Mouse (Mus musculus) neural tube, embryonic 10.5 days (tissue): Measurements from ENCODE around the gene Lcn12.
A peak's percentile ranks its signal among the peaks of the same experiment; 100 is the strongest.

Source experiments
- DNase-seq: peaks from one replicate; pipeline ENCODE4 v3.0.0-alpha.2; 2017; ENCODE audit warnings: low spot score; ENCODE audit errors: extremely low spot score

The Lcn12 gene

DNA sequence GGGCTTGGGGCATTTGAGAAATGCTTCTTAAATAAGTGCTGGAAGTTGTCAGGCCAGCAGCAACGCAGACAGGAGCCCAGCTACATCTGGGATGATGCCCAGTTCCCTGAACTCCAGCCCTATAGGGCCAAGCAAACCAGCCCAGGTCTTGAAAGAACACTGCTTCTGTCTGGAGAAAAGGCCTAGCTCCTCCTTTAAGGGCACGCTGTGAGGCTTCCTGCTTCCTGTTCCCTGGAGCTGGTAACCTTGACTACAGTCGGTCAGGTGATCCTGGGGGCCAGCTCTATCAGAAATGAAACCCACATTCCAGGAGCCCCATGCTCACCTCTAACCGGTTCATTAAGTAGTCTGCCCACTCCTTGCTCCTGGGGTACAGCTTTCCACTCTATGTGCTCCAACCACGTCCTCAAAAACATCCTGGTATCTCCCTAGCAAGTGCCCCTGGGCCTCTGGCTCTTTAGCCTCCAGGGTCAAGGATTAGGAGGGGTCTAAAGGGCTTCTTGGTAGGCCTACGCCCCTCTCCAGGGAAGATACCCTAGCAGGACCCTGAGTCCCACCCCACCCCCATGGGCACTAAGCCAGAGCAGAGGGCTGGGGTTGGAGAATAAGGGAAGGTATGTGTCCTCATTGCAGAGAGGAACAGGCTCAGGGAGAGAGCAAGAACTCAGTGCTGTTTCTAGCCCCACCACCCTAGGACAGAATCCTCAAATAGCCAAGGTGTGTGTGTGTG, 4.3 kb upstream of the Lcn12 start:
- no peak for DNase-seq

DNA sequence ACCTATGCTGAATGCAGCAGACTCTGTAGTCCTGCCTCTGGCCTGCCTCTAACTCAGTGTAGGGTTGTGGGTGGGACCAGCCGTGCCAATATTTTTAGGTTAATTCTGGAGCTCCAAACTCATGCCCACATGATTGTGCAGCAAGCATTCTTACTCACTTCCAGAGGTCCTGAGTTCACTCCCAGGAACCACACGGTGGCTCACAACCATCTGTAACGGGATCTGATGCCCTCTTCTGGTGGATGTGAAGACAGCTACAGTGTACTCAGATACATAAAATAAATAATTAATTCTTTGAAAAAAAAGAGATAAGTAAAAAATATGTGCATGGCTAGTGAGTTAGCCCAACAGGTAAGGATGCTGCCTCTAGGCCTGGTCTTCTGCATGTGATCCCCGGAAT, 2.8 kb upstream of the Lcn12 start:
- DNase-seq = no peak

DNA sequence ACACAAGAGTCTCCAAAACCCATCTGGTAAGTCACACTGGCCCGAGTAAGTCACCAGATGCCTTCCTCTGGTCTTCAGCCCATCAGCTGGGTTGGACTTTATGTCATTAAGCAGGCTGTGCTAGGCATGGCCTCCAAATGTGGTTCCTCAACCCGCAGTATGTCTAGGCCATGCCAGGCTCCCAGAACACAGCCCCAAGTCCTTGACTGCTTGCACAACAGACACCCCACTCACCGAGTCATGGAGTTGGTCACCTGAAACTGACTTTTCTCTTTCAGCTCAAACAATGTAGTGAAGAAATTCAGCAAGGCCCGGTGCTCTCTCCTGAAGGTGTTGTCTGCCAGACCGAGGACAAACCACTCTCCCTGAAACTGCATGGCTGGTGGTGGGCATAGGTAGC, 723 bp downstream of the Lcn12 start:
- no peak for DNase-seq

DNA sequence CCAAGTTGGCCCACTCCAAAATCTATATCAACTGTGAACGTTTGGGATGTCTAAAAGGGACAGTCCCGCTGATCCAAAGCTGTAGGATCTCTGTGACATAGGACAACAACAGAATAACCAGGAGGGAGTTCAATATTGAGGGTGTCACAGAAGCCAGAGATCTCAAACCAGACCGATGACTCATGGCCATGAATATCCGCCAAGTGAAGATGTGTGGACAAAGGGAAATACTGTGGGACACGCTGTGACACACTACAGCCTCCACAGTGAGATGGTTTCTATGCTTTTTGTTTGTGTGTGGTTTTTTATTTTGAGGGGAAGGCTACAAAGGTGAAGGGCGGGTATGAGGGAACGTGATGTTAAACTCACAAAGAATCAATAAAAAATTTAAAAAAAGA, 5.0 kb downstream of the Lcn12 start:
- DNase-seq = no peak

DNA sequence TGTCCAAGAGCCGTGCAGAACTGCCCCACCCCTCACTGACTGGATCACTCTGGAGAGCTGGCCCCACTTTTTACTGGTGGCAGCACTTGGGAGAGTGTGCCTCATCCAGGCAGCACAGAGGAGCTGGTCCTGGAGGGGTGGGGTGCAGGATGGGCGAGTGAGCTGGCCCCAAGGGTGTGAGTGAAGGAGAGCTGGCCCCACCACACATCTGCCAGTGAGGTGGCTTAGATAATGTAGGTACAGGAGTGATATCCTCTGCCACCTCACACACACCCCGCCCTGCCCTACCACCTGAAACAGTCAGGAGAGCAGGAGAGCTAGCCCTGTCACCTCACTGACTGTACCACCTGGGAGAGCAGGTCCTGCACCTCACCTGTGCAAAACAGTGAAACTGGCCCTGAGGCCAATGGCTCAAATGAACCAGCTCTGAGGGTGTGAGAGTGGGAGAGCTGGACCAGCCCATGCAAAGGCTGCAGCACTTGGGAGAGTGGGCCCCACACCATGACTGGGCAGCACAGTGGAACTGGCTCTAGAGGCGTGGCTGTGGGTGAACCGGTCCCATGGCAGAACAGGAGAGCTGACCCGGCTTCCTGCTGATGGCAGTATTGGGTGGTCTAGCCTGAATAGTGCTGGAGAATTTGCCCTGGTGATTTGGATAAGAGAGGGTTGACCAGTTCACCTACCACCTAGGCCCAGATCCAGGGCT, 5.6 kb downstream of the Lcn12 start:
- no peak for DNase-seq

DNA sequence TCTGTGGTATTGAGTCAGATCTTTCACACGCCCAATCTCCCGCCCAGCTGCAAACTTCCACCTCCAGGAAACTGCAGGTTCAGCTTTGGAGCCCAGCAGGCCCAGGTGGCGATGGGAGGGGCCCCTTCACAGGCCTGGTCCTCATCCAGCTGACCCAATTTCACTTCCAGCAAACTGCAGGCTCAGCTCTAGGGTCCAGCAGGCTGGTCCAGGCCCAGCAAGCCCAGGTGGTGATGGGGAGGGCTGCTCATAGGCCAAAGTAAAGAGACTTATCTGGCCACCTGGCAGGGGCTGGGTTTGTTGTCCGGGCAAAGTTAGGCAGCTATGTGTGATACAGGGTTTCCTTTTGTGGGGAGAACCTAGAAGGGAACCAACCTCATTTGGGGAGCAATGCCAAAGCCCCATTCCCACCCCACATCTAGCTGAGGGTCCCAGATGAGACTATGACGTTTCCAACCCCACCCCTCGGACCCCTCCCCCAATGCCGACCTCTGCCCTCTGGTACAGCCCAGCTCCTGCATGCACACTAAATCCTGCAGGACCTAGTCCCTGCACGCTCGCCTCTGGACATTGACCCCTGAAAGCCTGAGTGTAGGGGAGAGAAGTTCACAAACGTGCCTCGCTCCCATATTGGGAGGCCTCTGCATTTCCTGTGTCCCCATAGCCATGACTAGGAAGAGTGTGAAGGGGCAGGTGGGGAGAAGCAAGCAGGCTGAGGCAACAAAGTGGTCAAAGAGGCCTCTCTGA, 8.6 kb downstream of the Lcn12 start:
- no peak for DNase-seq

DNA sequence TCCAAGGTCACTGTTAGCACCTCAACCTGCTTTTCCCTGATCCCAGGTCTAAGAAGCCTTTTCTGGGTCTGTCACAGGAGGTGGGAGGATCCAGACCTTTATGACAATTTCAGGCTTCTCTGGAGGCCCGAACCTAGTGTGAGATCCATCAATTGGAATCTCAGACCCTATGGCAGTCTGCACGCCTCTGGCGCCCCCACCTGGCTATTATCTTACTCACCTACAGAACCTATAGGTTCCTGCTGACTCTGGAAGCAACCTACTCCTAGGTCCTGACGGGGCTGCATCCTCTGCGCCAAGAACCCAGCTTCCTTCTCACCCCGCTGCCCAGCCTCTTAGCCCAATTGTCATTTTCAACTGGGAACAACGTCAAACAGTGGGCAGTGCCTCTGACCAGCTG, 10.7 kb downstream of the Lcn12 start:
- DNase-seq = peak; percentile 23

DNA sequence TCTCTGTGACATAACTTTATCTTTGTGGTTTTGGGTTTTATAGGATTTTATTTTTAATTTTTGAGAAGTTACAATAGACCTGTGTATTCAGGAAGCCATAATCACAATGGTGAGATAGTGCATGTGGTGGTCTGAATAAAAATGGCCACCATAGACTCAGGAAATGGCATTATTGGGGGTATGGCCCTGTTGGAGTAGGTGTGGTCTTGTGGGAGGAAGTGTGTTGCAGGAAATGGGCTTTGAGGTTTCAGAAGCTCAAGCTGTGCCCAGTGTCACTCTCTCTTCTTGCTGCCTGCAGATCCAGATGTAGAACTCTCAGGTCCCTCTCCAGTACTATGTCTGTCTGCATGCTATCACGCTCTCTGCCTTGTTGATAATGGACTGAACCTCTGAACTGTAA, 13.2 kb downstream of the Lcn12 start:
- no peak for DNase-seq

DNA sequence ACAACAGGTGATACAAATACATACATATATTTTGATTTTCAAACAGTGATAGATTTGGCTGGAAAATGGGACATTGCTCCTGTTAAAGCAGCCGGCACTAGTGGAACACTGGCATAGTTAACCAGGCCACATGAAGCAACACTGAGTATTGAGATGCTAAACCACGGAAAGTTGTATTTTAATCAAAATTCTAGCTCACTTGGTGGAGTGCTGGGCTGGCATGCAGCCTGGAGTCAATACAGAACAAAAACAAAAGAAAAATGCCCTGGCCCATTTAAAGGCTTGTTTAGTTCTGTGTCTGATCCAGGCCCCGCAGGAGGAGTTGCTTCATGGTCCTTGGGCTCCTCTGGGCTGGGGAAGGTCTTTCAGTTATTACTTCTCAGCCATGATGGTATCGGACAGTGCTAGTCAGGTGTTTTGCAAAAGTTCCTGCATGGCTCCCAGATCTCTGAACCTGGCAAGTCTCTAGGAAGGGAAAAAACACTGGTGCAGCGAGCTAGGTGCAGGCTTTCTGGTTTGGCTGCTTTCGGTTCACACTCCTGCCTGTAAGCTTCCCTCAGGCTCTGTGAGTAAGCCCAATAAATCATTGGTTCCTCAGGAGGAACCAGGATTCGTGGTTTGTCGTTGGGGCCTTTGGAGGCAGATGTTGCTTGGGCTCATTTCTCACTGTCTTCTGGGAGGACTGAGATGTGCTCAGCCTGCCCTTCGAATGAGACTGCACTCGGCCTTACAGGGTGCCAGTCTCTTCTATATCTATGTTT, 14.0 kb downstream of the Lcn12 start:
- no peak for DNase-seq

DNA sequence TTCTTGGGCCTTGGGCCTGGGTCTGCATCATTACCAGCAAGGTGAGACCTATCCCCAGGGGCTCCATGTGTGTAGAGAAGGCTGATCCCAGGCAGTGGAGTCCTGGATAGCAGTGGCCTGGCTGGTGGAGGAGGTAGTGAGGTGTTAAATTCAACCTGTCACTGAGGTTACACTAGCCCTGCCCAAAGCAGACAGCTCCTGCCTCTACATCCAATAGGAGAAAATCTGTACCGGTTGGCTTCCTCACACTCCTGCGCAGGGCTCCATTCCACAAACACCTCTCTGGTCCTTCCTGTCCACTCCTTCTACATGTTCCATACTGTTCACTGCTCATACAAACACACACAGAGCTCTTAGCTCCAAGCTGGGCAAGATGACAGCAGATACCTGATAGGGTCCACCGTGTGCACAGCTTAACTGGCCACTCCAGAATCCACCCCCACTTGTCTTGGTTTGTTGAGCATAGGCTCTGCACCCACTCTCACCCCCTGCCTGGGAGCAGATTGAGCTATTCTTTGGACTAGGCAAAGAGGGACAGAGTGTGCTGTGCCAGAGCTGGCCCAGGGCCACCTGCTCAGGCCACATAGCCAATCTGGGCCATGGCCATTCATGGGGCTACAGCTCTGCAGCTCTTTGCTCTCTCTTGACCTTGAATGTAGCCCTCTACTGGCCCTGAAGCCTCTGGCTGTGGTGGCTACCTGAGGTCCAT, 15.6 kb downstream of the Lcn12 start:
- no peak for DNase-seq

DNA sequence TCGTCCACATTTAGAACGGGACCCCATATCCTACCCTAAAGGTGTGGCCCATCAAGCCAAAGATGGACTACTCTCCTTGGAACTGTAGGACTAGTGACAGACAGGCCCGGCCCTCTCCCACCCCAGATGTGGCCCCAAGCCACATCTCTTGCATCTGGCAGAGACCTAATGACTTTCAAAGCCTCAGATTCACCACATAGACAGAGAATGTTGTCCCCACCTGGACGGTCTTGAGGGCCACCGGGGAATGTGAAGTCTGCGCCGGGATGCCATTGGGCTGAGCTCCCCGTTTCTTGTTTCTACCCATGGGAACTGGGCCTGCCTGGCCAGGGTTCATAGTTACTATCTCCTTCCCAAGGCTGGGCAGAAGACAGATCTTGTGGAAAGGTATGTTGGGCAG, 16.2 kb downstream of the Lcn12 start:
- no peak for DNase-seq

DNA sequence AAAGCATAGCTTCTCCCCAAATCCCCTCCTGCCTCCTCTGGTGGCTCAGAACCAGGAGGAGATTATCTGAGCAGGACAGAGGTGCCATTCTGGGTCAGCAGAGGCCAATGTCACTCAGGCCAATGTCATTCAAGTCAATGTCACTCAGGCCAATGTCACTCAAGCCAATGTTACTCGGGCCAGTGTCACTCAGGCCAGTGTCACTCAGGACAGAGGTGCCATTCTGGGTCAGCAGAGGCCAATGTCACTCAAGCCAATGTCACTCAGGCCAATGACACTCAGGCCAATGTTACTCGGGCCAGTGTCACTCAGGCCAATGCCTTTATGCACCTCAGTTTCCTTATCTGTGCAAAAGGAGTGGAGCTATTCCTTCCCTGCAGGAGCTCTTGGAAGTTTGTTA, 21.2 kb downstream of the Lcn12 start:
- no peak for DNase-seq

DNA sequence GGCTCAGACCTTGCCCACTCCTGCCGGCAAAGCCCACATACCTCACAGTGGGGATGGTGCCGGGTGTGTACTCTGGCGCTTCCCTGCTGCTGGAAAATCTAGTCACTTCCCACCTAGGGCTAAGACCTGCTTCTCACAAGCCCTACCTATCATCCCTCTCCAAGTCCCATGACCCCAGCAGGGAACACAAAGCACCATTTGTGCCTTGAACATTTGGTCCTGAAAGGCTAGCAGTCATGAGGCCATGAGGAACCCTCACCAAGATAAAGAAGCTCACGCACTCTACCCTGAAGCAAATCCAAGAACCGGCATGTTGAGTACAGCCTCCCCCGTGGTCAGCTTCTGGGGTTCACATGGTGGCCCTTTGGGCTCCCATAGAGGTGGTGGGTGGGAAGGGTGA, 23.7 kb downstream of the Lcn12 start, which contains the start of gene Ptgds:
TSS of gene Ptgds (minus strand) at position 78 of the 400 bp plus-strand sequence.
- no peak for DNase-seq

DNA sequence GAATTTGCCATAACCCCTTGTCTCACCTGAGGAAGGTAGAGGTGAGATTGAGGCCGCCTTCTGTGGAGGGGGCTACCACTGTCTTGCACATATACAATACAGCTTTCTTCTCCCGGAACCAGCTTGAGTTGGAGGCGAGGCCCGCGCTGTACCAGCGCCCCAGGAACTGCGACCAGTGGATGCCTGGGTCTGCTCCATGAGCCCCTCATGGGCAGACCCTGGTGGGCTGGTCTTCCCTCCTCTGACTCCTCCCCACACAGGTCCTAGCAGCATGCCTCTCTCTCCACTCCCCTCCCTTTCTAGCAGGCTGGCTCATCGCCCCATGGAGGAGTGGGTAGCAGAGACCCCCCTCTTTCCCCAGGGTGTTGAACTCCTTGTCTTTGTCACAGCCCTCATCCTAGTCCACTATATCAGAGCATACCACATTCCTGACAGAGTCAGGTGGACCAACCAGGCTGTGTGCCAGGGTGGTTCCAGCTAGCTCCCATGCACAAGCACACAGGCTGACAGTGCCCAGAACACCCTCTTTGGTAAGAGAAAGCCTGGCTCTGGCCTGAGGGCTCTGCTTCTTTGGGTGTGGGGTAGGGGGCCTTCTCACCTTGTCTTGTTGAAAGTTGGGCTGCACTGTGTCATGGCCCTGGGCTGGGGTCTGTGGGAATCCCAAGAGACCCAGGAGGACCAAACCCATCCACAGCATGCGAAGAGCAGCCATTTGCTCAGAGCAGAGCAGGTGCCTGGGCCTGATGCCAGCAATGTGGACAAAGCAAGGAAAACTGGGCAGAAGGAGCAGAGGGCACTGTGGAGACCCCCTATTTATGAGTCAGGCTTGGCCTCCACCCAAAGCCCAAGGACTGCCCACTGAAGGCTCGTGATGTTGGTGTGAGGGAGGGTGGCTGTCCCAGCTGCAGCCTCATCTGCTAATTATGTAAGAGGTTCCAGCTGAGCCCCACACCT, 24.5 kb downstream of the Lcn12 start:
- no peak for DNase-seq

DNA sequence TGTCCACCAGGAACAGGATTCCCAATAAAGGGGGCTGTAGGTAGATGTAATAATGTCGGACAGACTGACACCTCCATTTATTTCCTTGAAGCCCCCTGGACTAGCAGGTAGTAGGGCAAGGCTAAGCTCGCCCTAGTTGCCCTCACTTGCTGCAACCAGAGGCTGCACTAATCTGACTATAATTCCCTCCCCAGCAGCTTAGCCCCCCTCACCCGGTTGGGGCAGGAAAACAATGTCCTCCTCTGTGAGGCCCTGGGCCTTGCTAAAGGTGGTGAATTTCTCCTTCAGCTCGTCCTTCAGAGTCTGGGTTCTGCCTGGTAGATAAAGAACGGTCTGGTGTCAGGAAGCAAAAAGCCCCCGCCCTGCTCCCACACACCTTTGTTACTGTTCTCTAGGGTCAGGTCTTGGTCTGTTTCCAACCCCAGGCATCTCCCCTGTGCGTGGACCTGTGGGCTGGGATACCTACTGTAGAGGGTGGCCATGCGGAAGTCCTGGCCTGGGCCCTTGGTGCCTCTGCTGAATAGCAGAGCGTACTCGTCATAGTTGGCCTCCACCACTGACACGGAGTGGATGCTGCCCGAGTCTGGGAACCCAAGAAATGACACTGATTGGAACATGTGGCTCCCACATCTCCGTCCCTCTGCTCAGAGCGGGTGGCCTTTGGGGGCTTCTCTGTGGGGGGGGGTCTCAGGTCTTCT, 26.0 kb downstream of the Lcn12 start:
- DNase-seq = no peak

DNA sequence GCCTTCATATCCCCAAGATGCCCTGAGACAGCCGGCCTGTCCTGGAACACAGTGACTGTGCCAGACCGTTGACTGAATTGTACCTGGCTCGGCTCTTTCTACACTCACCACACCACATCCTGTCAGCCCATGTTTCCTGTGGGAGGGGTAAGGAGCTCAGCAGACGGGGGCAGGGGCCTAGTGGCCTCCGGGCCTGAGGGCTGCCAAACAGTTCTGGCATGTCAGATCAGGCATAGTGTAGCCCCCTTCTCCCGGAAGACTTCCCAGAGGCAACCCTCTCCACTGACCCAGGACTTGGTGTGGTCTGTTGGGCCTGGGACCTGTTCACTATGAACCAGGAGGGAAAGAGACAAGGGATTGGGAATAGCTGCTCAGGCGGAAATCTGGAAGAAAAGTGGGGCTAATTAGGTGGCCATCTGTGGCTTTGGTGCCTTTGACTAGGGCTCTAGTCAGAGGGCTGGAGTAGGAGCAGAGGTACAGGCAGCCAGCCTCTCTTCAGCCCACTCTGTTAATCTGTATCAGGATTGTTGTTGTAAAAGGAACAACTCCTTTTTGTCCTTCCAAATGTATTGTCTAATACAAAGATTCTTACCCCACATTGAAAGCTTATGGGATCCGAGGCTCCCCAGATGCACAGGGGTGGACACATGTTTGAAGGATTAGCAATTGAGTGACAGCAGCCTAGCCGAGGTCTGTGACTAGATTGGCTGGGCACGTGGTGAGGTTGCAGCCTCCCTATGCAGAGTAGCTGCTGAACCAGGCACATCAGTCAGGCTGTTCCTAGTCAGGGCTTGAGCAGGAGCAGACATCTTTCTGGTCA, 27.7 kb downstream of the Lcn12 start:
- DNase-seq = no peak

DNA sequence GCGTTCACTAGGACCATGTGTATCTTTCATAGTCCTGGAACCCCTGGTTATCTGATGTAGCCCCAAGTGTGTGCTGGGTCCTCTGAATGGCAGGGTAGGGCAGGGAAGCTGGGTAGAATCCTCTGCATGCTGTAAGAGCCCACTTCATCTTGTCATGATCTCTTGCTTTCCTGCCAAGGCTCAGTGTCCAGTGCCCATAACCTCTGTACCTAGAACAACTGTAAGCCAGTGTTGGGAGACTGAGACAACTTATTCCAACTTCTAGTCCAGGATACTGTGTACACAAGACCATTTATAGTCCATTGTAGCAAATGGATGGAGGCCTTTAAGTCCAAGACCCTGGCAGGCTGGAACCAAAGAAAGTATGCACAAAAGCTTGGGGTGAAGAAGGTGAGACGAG, 28.5 kb downstream of the Lcn12 start:
- no peak for DNase-seq

DNA sequence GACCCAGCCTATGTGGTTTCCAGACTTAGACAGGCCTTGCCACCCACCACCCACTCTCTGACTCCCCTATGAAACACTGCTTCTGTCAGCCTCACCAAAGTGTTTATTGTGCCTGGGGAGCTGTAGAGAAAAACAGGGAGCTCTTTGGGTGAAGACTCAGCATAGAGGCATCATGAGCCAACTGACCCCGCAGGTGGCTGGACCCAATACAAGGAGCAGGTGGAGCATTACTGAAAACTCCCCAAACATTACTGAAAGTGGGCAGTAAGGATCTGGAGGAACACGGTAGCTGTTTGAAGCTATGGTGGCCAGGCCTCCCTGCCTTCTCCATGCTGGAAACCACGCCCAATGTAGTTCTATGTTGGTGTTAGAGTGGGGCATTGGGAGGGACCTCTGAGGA, 30.1 kb downstream of the Lcn12 start:
- DNase-seq = no peak
